Mouse (Mus musculus) heart, postnatal 0 days (tissue): ENCODE data around the gene Mmgt2.
"Not testable (repeated sequence)": the region's sequence is repeated elsewhere in the genome, so short reads cannot be mapped to it uniquely, and the experiment has no call there.

Source experiments
- CTCF ChIP-seq: IDR thresholded peaks from 2 replicates; pipeline ENCODE4 v1.5.1; 2016; ENCODE audit warnings: antibody characterized with exemption, control low read depth, low read depth
- EP300 ChIP-seq: IDR thresholded peaks from 2 replicates; pipeline ENCODE4 v1.6.1; 2016; ENCODE audit warnings: antibody characterized with exemption, low read depth

GRCm38 (mm10) chr11:62649803-62650202, 1.3 kb downstream of the Mmgt2 start:
- TF ChIP-seq CTCF, EP300: not testable (repeated sequence)
